Mouse (Mus musculus) midbrain, postnatal 0 days (tissue): ENCODE measurements around the gene Rnf227. TPM values are rescaled to one million over a fixed set of nuclear protein-coding genes. Genes with fewer than 3 reads are reported as not detected.

Experiments
- ATAC-seq: fragments of 200-750 bp; cut with Nextera tagmentation; 2 replicates; pipeline ENCODE4 v1.8.0; 2017; ENCODE audit warnings: moderate number of reproducible peaks, mild to moderate bottlenecking, moderate TSS enrichment, moderate library complexity; ENCODE audit not compliant: low FRiP score
- DNase-seq: peaks from one replicate; pipeline ENCODE4 v3.0.0-alpha.2; 2015; ENCODE audit warnings: low spot score
- H3K27ac ChIP-seq: fragments of 300-500 bp; sonication (generic); 2 replicates; pipeline ENCODE4 v1.5.1; 2014; ENCODE audit warnings: low read depth, mild to moderate bottlenecking, low read length, mixed read lengths
- H3K27me3 ChIP-seq: fragments of 300-500 bp; sonication (generic); 2 replicates; pipeline ENCODE4 v1.6.1; 2014; ENCODE audit warnings: low read length, control low read depth, mixed read lengths; ENCODE audit not compliant: insufficient read depth
- H3K36me3 ChIP-seq: fragments of 300-500 bp; sonication (generic); 2 replicates; pipeline ENCODE4 v1.6.1; 2014; ENCODE audit warnings: low read length, control low read depth, mixed read lengths; ENCODE audit not compliant: insufficient read depth
- H3K4me1 ChIP-seq: fragments of 300-500 bp; sonication (generic); 2 replicates; pipeline ENCODE4 v1.6.1; 2014; ENCODE audit warnings: mild to moderate bottlenecking, control low read depth, antibody characterized with exemption, low read length, mixed read lengths; ENCODE audit not compliant: insufficient read depth
- H3K4me2 ChIP-seq: fragments of 300-500 bp; sonication (generic); 2 replicates; pipeline ENCODE4 v1.6.1; 2014; ENCODE audit warnings: low read depth, mild to moderate bottlenecking, low read length, mixed read lengths; ENCODE audit not compliant: poor library complexity, severe bottlenecking
- H3K4me3 ChIP-seq: fragments of 300-500 bp; sonication (generic); 2 replicates; pipeline ENCODE4 v1.5.1; 2014; ENCODE audit warnings: low read depth, mild to moderate bottlenecking, low read length, moderate library complexity
- H3K9ac ChIP-seq: fragments of 300-500 bp; sonication (generic); replicated peaks from 2 replicates; pipeline ENCODE4 v1.6.1; 2014; ENCODE audit warnings: mild to moderate bottlenecking, low read length, moderate library complexity, mixed read lengths; ENCODE audit not compliant: poor library complexity, severe bottlenecking
- H3K9me3 ChIP-seq: fragments of 300-500 bp; sonication (generic); 2 replicates; pipeline ENCODE4 v1.6.1; 2016; ENCODE audit warnings: low read length, control low read depth
- CTCF ChIP-seq: IDR thresholded peaks from 2 replicates; pipeline ENCODE4 v1.5.1; 2016; ENCODE audit warnings: antibody characterized with exemption, mild to moderate bottlenecking
- WGBS: fragments of 180-500 bp; shearing (Covaris S2); extraction: QIAGEN DNeasy Blood & Tissue Kit; methylation state at CpG from one replicate; pipeline ENCODE4 v1.1.7; 2014; 5-methylcytosine and 5-hydroxymethylcytosine counted together
- polyA plus RNA-seq: library from polyadenylated mRNA; unstranded; fragments of >200 nt; fragmentation: Nextera tagmentation; extraction: Ambion mirVana; gene quantifications from 2 replicates; pipeline ENCODE4 v1.2.1, GENCODE M21; 2015
- total RNA-seq: library from RNA; depleted of rRNA; stranded (reverse); fragments of >200 nt; gene quantifications from 2 replicates; pipeline ENCODE4 v1.2.3, GENCODE M21; 2014

Rnf227 gene
- total and polyA plus RNA-seq, 2 experiments from 2014 or later, result 245 to 383 TPM

- TF ChIP-seq CTCF, result no peak
- Histone ChIP-seq H3K36me3 (peaks cover 10% of the 10 kb centered on the region; the same call in 1 of the 2 replicates), H3K4me1 (peaks cover 19% of the 10 kb centered on the region; the same call in 1 of the 2 replicates), H3K9me3 (no peaks in the 10 kb centered on the region), H3K9ac (peak overlapping the region; percentile 75; the same call in 1 of the 2 replicates), H3K27ac (no peak overlapping the region), H3K4me3 (peak overlapping the region; percentile 60; the same call in 1 of the 2 replicates), H3K4me2 (peak overlapping the region; percentile 84), H3K27me3 (no peaks in the 10 kb centered on the region)
- ATAC-seq, result no peak
- 53% methylated on average over 6 of the region's 6 CpGs for WGBS
- DNase-seq, result peak; percentile 55
Observed at GRCm38 (mm10) chr11:69322010-69322409, 18.3 kb upstream of the Rnf227 start.

DNA sequence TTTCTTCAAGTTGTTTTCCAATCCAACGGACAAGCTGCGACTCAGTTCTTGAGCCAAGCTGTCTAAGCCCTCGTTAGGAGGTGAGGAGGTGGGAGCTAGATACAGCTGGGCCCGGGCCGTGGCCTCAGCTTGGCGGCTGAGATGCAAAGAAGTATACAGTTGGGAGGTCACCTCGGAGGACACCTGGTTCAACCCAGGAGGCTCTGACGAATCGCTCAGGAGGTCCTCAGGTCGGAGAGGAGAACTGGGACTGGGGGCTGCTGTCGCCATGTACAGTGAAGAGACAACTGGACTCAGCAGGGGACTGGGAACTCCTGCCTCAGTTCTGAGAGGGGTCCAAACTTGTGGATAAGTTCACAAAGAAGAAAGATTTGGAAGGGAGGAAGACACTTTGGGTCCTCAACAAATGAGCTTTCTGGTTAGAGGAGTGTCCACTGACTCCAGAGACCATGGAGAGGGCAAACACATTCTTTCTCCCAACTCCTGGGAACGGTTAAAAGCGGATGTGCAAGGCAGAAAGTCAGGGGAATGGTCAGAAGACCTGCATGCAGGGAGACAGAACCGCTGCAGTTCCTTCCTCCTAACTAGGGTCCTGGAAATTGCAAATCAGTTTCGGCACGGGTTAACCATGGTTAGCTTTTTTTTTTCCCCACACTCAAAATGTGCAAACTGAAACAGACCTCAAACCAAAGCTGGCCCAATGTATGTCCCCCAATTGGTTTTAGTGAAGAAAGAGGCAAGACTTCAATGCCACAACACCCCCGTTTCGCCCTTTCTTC is 17.4 kb upstream of the Rnf227 start:
- Histone ChIP-seq H3K27ac (peak overlapping the region; percentile 93), H3K36me3 (peaks cover 10% of the 10 kb centered on the region; the same call in 1 of the 2 replicates), H3K9ac (peak overlapping the region; percentile 75), H3K4me1 (peaks cover 19% of the 10 kb centered on the region; the same call in 1 of the 2 replicates), H3K4me3 (peak overlapping the region; percentile 60), H3K27me3 (0 out of 2 replicates have a peak, but pooled peaks cover 2% of the 10 kb centered on the region), H3K9me3 (no peaks in the 10 kb centered on the region), H3K4me2 (peak overlapping the region; percentile 84)
- DNase-seq (peak; percentile 9), ATAC-seq (no peak)
- TF ChIP-seq CTCF, result no peak
- WGBS, result 23% methylated on average over 18 of the region's 18 CpGs

DNA sequence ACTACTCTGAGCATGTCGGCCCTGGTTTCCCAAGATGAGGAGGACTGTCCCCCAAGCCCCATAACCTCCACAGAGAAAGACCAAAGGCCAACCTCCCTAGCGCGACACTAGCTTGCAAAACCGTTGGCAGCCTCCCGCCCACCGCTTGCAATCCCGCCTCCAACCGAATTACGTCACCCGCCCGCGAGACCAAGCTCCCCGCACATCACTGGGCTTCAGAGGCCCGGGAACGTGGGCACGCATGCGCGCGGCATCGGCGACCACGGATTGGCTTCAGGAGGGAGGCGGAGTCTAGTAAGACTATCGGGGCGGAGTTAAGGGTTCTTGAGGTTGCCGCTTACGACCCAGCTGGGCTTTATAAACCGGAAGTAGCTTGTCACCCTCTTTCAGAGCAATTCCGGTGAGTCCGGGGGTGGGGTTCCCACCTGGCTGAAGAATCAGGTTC is 16.6 kb upstream of the Rnf227 start, which contains the start of the genes Cntrob and Trappc1:
Gene Cntrob (minus strand): TSS at position 109 of the 445 bp plus-strand sequence.
Gene Trappc1 (plus strand): TSS at position 314 of the 445 bp plus-strand sequence.
- TF ChIP-seq CTCF, result no peak; the same call in 1 of the 2 replicates
- Histone ChIP-seq H3K9ac (peak within 1 kb of the TSS; percentile 77), H3K4me3 (peak within 1 kb of the TSS; percentile 60), H3K27ac (peak within 1 kb of the TSS; percentile 93), H3K9me3 (no peaks in the 10 kb centered on the region), H3K4me1 (peaks cover 19% of the 10 kb centered on the region; the same call in 1 of the 2 replicates), H3K4me2 (peak within 1 kb of the TSS; percentile 84), H3K27me3 (0 out of 2 replicates have a peak, but pooled peaks cover 3% of the 10 kb centered on the region), H3K36me3 (peaks cover 6% of the 10 kb centered on the region; the same call in 1 of the 2 replicates)
- peak; percentile 97 for ATAC-seq
- WGBS, result 0% methylated on average over 30 of the region's 30 CpGs
- peak; percentile 99 for DNase-seq

- Histone ChIP-seq H3K4me1 (peaks cover 19% of the 10 kb centered on the region; the same call in 1 of the 2 replicates), H3K27me3 (0 out of 2 replicates have a peak, but pooled peaks cover 3% of the 10 kb centered on the region), H3K4me2 (peak overlapping the region; percentile 84), H3K4me3 (peak overlapping the region; percentile 60), H3K9ac (0 out of 2 replicates have a peak overlapping the region, but pooled peaks have one; percentile 77), H3K9me3 (no peaks in the 10 kb centered on the region), H3K27ac (0 out of 2 replicates have a peak overlapping the region, but pooled peaks have one; percentile 79), H3K36me3 (0 out of 2 replicates have a peak, but pooled peaks cover 3% of the 10 kb centered on the region)
- no peak for TF ChIP-seq CTCF
- DNase-seq (no peak), ATAC-seq (no peak)
- 81% methylated on average over 6 of the region's 6 CpGs for WGBS
Observed at GRCm38 (mm10) chr11:69324749-69325148, 15.5 kb upstream of the Rnf227 start.

- H3K9ac ChIP-seq, result peak within 1 kb of the TSS; percentile 65
- ATAC-seq (no peak), DNase-seq (peak; percentile 91)
- 12% methylated on average over 26 of the region's 26 CpGs for WGBS
- H3K4me3 ChIP-seq, result peak within 1 kb of the TSS; percentile 58
- peaks cover 19% of the 10 kb centered on the region; the same call in 1 of the 2 replicates for H3K4me1 ChIP-seq
- H3K27me3 ChIP-seq, result 0 out of 2 replicates have a peak, but pooled peaks cover 3% of the 10 kb centered on the region
- TF ChIP-seq CTCF, result no peak
- H3K36me3 ChIP-seq, result no peaks in the 10 kb centered on the region
- H3K9me3 ChIP-seq, result no peaks in the 10 kb centered on the region
- H3K4me2 ChIP-seq, result peak within 1 kb of the TSS; percentile 92
- H3K27ac ChIP-seq, result 0 out of 2 replicates have a peak within 1 kb of the TSS, but pooled peaks have one; percentile 18
Observed at GRCm38 (mm10) chr11:69325628-69326407, 14.4 kb upstream of the Rnf227 start, which contains the start of gene Kcnab3. Gene Kcnab3, plus strand, starts transcription at chr11:69326258.
